Mouse (Mus musculus) large intestine, adult 2 months (tissue): ENCODE data around the gene Ros1. TPM values are rescaled to one million over a fixed set of nuclear protein-coding genes. Genes with fewer than 3 reads are reported as not detected.

ENCODE experiments used
- DNase-seq: peaks from one replicate; pipeline ENCODE4 v3.0.0-alpha.2; 2012; ENCODE audit warnings: low read depth, low spot score
- WGBS: fragments of 180-500 bp; shearing (Covaris S2); methylation state at CpG from one replicate; pipeline ENCODE4 v1.1.7; 2018; 5-methylcytosine and 5-hydroxymethylcytosine counted together
- polyA plus RNA-seq: library from polyadenylated mRNA; depleted of rRNA; stranded (reverse); fragments of >200 nt; gene quantifications from 2 replicates; pipeline ENCODE4 v1.2.3, GENCODE M21; 2012; rRNA removed

Gene Ros1
- polyA plus RNA-seq, 1 experiment, result not detected

DNA sequence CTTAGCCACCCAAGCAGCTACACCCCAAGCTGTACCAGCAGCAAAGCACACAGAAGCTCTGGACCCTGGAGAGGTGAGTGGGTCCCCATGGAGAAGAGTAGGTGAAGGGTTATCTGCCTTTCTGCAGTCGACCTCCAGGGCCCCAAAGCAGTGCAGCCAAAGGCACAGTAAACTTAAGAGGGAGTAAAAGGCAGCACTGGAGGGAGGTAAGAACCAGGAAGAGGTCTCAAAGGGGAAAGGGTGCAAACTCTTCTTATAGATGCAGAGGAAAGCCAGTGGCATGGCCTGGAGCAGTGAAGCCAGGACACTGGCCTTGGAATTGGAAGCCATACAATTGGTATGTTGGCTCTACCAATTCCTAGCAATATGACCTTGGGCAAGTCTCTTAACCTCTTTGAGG is 169.8 kb downstream of the Ros1 start:
- no peak for DNase-seq
- WGBS, result 3% methylated on average over 1 of the region's 1 CpGs

DNA sequence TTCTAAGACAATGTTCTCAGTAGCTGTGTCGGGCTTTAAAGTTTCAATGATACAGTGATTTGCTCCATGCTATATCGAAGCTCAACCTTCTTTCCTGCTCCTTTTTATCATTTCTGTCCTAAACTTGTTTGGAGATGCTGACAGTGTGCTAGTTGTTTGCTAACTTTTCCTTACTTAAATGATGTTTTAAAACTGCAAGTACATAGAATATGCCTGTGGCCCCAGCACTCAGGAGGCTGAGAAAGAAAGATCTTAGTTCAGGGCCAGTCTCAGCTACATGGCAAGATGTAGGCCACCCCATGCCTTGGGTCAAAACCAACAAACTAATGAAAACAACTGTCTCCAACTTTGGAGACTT is 171.0 kb downstream of the Ros1 start:
- no peak for DNase-seq

DNA sequence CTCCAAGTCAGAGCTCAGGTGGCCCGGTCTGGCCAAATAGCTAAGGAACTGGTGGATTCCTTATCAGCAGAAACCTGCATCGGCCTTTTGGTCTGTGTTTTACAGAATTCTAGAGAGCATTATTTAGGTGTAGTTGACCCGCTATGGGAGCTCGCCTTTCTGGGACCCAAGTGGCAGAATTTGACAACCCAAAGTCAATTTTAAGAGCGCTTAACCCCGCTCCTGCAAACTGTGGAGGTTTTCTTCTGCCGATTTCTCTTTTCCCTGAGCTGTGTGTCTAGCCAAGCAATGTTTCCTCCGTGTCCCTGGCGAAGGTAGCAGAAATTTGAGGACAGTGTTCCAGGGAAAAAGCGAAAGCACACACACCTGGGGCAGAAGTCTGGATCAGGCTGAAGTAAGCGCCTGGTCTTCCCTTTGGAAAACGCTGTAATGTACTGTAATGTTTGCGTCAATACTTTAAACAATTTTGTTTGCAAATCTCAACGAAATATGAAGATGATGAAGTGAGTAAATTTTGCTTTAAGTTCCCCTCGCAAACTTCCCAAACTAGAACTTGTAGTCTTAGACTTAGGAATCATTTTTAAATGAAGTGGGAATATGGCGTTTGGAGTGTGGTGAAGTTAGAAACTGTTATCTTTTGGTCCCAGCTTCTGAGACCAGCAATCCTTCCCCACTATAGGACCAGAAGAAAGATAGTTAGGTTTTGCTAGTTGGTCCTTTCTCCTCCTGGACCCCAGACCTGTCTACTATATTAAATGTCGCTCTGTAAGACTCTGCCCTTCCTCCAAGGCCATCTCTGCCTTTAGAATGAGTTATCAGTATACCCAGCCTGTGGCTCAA is 171.6 kb downstream of the Ros1 start:
- DNase-seq, result no peak
- 8% methylated on average over 17 of the region's 17 CpGs for WGBS

More for the DNA sequence above, 171.0 kb downstream of the Ros1 start:
- WGBS, result 17% methylated on average over 2 of the region's 2 CpGs

DNA sequence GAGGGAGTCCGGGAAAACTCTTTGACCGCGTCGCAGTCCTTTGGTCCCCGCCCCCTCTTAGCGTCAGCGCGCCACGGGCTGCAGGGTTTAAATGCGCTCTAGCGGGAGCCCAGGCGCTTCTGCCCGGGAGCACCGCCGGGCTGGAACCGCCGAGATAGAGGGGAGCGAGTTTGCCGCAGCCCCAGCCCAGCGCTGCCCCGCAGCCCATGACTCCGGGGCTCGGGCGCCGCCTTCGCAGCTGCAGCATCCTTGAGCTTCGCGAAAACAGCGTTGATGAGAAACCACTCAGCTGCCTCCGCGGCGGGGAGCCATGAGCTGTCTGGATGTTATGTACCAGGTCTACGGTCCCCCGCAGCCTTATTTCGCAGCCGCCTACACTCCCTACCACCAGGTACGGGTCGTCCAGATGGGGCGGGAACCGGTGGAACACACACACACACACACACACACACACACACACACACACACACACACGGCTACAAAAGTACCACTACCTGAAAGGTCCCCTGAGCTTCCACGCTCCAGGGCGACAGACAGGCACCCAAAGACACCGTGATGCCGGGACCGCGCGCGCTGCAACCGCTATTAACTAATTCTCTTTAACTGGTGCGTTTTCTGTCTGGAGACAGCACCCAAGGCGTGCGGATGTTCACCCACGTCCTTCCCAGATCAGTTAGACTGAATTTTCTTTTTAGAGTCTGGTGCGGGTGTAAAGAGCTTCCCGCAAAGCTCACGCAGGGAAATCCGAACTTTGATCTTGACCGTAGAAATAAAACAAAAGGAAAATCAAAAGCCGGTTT is 172.4 kb downstream of the Ros1 start, which contains the start of gene Vgll2:
Vgll2 (plus strand) TSS at position 90 of the 800 bp plus-strand sequence.
- DNase-seq, result no peak
- WGBS, result 1% methylated on average over 60 of the region's 60 CpGs

GRCm38 (mm10) chr10:52021736-52022394 is 173.2 kb downstream of the Ros1 start:
- DNase-seq, result no peak
- 3% methylated on average over 15 of the region's 15 CpGs for WGBS

GRCm38 (mm10) chr10:52021231-52021630 is 173.8 kb downstream of the Ros1 start:
- 5% methylated on average over 9 of the region's 9 CpGs for WGBS

DNA sequence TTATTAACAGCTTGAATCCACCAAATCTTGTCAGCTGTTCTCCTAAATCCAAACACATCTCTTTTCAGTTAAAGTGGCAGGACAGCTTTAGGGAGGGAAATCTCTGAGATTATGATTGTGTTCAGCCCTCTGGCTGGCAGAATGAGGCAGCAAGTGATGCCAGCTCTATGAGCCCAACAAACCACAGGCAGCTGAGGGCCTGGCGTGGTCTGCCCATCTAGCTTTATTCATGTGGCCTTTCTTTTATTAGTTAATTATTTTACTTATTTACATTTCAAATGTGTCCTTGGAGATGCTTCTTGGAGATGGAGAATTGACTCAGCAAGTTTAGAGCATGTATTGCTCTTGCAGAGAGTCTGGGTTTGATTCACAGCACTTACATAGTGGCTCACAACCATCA is 176.6 kb downstream of the Ros1 start:
- 61% methylated on average over 1 of the region's 1 CpGs for WGBS
- no peak for DNase-seq

More at GRCm38 (mm10) chr10:52021231-52021630, 173.8 kb downstream of the Ros1 start:
- no peak for DNase-seq

Other genes with a start within 250 kb of the Ros1 start
- not detected in 2 replicates for gene Vgll2, start 172.7 kb downstream of the Ros1 start, polyA plus RNA-seq
- gene Dcbld1, start 38.4 kb upstream of the Ros1 start, polyA plus RNA-seq, result 16.9 and 21.4 TPM in 2 replicates
- not detected in 2 replicates for gene Gm26741, start 163.5 kb upstream of the Ros1 start, polyA plus RNA-seq
- gene Gopc, start 186.9 kb upstream of the Ros1 start, polyA plus RNA-seq, result 2.3 and 3.5 TPM in 2 replicates
- not detected in 2 replicates for gene Nepn, start 193.7 kb upstream of the Ros1 start, polyA plus RNA-seq
- gene Nus1, start 222.3 kb upstream of the Ros1 start, polyA plus RNA-seq, result 14.0 and 16.7 TPM in 2 replicates